Mouse (Mus musculus): ENCODE data around the gene Tmem141. TPM values are rescaled to one million over a fixed set of nuclear protein-coding genes. Genes with fewer than 3 reads are reported as not detected.

Tmem141 gene
- total and polyA plus RNA-seq, 3 experiments = 10.9 to 25.3 TPM; not detected in 1

GRCm38 (mm10) chr2:25656691-25657090 is 34.9 kb upstream of the Tmem141 start:
- Histone ChIP-seq H3K27ac (ENCODE audit: control insufficient read depth, low read depth, low read length) (no peak overlapping the region), H3K9me3 (replicated peaks; ENCODE audit: insufficient read depth, low read length) (no peaks in the 10 kb centered on the region), H3K4me1 (ENCODE audit: control insufficient read depth in 1 of 2, insufficient read depth in 2 of 2, low read length in 2 of 2) (no peaks in the 10 kb centered on the region), H3K9ac (ENCODE audit: control insufficient read depth, low read depth, low read length, poor library complexity, severe bottlenecking) (no peak overlapping the region), H3K27me3 (ENCODE audit: control insufficient read depth in 1 of 2, insufficient read depth in 2 of 2, low read length in 2 of 2) (peaks cover 10 to 20% of the 10 kb centered on the region in 2 experiments; a peak in 3 of 4 replicates), H3K79me2 (ENCODE audit: control insufficient read depth, insufficient read depth, low read length, poor library complexity) (no peaks in the 10 kb centered on the region), H3K36me3 (ENCODE audit: control insufficient read depth in 1 of 2, insufficient read depth in 2 of 2, low read length in 2 of 2) (no peaks in the 10 kb centered on the region), H3K4me3 (ENCODE audit: control insufficient read depth in 1 of 2, insufficient read depth in 1 of 2, low read depth in 2 of 2, low read length in 2 of 2) (no peak overlapping the region)
- TF ChIP-seq ELF1 (IDR thresholded peaks at IDR 0.05; ENCODE audit: low read depth, low read length) (no peak), UBTF (IDR thresholded peaks at IDR 0.05; ENCODE audit: borderline replicate concordance, insufficient read depth, low read depth, low read length) (no peak), RCOR1 (IDR thresholded peaks at IDR 0.05; ENCODE audit: low read depth, low read length) (no peak), MYB (IDR thresholded peaks at IDR 0.05; ENCODE audit: low read depth, low read length) (no peak), CHD1 (IDR thresholded peaks at IDR 0.05; ENCODE audit: low read depth, low read length) (no peak), POLR2A (IDR thresholded peaks at IDR 0.05; ENCODE audit: control insufficient read depth in 1 of 2, insufficient read depth in 1 of 2, low read depth in 1 of 2, low read length in 2 of 2, poor library complexity in 1 of 2) (no peak), POLR2AphosphoS2 (IDR thresholded peaks at IDR 0.05; ENCODE audit: low read length) (no peak), POLR2AphosphoS5 (IDR thresholded peaks at IDR 0.05; ENCODE audit: borderline replicate concordance, low read depth, low read length) (no peak), MAX (IDR thresholded peaks at IDR 0.05; ENCODE audit: low read length) (no peak), TAL1 (IDR thresholded peaks at IDR 0.05; ENCODE audit: low read length) (no peak), MAZ (IDR thresholded peaks at IDR 0.05; ENCODE audit: low read depth, low read length) (no peak), E2F4 (IDR thresholded peaks at IDR 0.05; ENCODE audit: borderline replicate concordance, low read depth, low read length) (no peak), MAFK (IDR thresholded peaks at IDR 0.05; ENCODE audit: borderline replicate concordance, low read depth, low read length) (no peak), CTCF (IDR thresholded peaks at IDR 0.05 in 2 of 3, conservative IDR thresholded peaks at IDR 0.05 in 1 of 3; ENCODE audit: control insufficient read depth in 1 of 3, insufficient read depth in 1 of 3, low read depth in 2 of 3, low read length in 3 of 3, poor library complexity in 1 of 3, severe bottlenecking in 1 of 3) (no peak), MXI1 (IDR thresholded peaks at IDR 0.05; ENCODE audit: low read depth, low read length) (no peak), USF2 (IDR thresholded peaks at IDR 0.05; ENCODE audit: borderline replicate concordance in 1 of 2, insufficient read depth in 1 of 2, low read depth in 1 of 2, low read length in 2 of 2) (no peak), ETS1 (IDR thresholded peaks at IDR 0.05; ENCODE audit: low read depth, low read length) (no peak), SIN3A (IDR thresholded peaks at IDR 0.05; ENCODE audit: low read length) (no peak), EP300 (IDR thresholded peaks at IDR 0.05; ENCODE audit: low read depth in 1 of 2, low read length in 2 of 2) (no peak), USF1 (IDR thresholded peaks at IDR 0.05; ENCODE audit: low read depth, low read length) (no peak)
- no peak for DNase-seq (ENCODE audit: low read depth, low spot score)

DNA sequence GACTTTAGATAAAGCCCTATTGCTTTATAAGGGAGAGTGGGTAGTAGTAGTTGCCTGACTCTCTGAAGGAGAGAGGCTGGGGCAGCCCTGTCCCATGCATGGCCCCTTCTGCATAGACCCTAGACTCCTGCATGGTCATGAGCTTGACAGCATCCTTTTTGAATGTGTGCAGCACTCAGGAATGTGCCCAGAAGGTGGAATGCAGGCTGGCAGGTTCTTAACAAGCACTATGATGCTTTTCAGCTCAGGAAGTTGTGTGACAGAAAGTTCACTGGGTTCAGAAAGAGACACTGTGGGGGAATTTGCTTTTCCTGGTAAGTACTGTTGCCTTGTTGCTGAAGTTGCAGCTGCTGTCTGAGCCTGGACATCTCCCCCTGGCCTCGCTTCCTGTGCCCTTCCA is 32.7 kb upstream of the Tmem141 start:
- Histone ChIP-seq H3K9me3 (replicated peaks; ENCODE audit: insufficient read depth, low read length) (no peaks in the 10 kb centered on the region), H3K4me3 (ENCODE audit: control insufficient read depth in 1 of 2, insufficient read depth in 1 of 2, low read depth in 2 of 2, low read length in 2 of 2) (no peak overlapping the region), H3K27ac (ENCODE audit: control insufficient read depth, low read depth, low read length) (no peak overlapping the region), H3K9ac (ENCODE audit: control insufficient read depth, low read depth, low read length, poor library complexity, severe bottlenecking) (no peak overlapping the region), H3K36me3 (ENCODE audit: control insufficient read depth in 1 of 2, insufficient read depth in 2 of 2, low read length in 2 of 2) (no peaks in the 10 kb centered on the region), H3K4me1 (ENCODE audit: control insufficient read depth in 1 of 2, insufficient read depth in 2 of 2, low read length in 2 of 2) (no peaks in the 10 kb centered on the region), H3K79me2 (ENCODE audit: control insufficient read depth, insufficient read depth, low read length, poor library complexity) (no peaks in the 10 kb centered on the region), H3K27me3 (ENCODE audit: control insufficient read depth in 1 of 2, insufficient read depth in 2 of 2, low read length in 2 of 2) (peaks cover 10 to 20% of the 10 kb centered on the region in 2 experiments; a peak in 3 of 4 replicates)
- TF ChIP-seq USF2 (IDR thresholded peaks at IDR 0.05; ENCODE audit: borderline replicate concordance in 1 of 2, insufficient read depth in 1 of 2, low read depth in 1 of 2, low read length in 2 of 2) (no peak), BHLHE40 (IDR thresholded peaks at IDR 0.05; ENCODE audit: borderline replicate concordance, low read depth, low read length) (no peak), TAL1 (IDR thresholded peaks at IDR 0.05; ENCODE audit: low read length) (no peak), ZMIZ1 (IDR thresholded peaks at IDR 0.05; ENCODE audit: low read depth, low read length) (no peak), TBP (IDR thresholded peaks at IDR 0.05; ENCODE audit: low read depth, low read length) (no peak), NELFE (IDR thresholded peaks at IDR 0.05; ENCODE audit: low read depth, low read length) (no peak), MAFK (IDR thresholded peaks at IDR 0.05; ENCODE audit: borderline replicate concordance, low read depth, low read length) (no peak)
- no peak for DNase-seq (ENCODE audit: low read depth, low spot score)

Data from MEL (cell line).